Mouse (Mus musculus): ENCODE results near the gene Gm34653.
"Not testable (repeated sequence)": the region's sequence is repeated elsewhere in the genome, so short reads cannot be mapped to it uniquely, and the experiment has no call there.

The Gm34653 gene

GRCm38 (mm10) chr2:34832766-34833457, at the start of gene Gm34653:
Gene Gm34653 (plus strand): TSS chr2:34833007.
- DNase-seq (ENCODE audit: low spot score): not testable (repeated sequence)

DNA sequence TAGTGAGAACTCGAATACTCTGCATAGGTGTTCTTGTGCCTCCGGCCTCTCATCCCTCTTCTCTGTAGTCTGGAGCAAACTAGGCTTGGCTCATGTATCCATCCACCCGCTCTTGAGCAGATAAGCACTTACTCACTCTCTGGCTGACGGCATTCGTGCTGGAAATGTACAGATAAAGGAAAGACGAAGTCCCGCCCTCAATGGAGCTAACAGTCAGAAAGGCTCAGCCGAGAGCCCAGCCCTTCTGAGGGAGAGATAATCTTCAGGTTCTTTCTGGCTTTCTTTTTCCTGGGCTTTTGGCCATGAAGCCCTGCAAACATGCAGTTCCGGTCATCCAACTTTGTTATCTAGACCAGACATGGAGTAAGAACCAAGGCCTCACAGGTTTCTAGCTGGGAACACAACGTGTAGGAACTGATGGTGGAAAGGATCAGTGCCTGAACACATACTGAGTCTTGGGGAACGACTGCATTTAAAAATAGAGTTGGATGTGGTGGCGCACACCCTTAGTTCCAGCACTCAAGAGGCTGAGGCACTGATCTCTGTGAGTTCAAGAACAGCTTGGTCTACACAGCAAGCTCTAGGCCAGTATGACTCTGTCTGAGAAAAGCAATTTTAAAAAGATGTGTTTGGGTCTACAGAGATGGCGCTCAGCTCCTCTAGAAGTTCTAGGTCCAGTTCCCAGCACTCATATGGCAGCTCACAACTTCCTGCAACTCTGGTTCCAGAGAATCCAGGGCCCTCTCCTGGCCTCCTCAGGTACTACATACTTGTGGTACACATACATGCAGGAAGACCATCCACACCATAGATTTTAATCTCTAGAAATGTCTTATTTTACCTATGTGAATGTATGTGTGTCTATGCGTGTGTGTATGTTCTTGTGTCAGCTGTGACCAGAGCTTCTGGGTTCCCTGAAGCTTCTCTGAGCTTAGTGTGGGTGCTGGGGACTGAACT, 49.5 kb upstream of the Gm34653 start:
- peak; percentile 64 for DNase-seq (ENCODE audit: low spot score)

GRCm38 (mm10) chr2:34784085-34784484, 48.7 kb upstream of the Gm34653 start:
- peak; percentile 75 for DNase-seq (ENCODE audit: low spot score)

GRCm38 (mm10) chr2:34790282-34790681, 42.5 kb upstream of the Gm34653 start:
- peak; percentile 43 for DNase-seq (ENCODE audit: low spot score)

GRCm38 (mm10) chr2:34792543-34792942, 40.3 kb upstream of the Gm34653 start:
- DNase-seq (ENCODE audit: low spot score): not testable (repeated sequence)

GRCm38 (mm10) chr2:34794511-34794910, 38.3 kb upstream of the Gm34653 start:
- no peak for DNase-seq (ENCODE audit: low spot score)

DNA sequence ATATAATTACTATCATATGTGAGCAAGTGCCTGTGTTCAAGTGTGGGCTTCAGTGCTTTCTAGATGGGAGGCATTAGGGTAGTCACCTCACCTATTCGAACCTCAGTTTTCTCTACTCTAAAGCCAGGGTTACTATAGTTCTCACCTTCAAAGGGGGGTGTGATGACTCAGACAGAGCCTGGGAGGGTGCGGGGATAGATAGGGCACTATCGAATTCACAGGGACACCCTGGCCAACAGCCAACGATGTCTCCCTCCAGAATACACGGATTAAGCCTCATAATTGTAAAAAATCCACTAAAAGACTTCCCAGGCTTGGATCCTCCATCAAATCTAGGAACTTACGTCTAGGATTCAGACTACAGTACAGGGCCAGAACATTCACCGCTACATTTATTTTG, 37.4 kb upstream of the Gm34653 start:
- DNase-seq (ENCODE audit: low spot score): no peak

DNA sequence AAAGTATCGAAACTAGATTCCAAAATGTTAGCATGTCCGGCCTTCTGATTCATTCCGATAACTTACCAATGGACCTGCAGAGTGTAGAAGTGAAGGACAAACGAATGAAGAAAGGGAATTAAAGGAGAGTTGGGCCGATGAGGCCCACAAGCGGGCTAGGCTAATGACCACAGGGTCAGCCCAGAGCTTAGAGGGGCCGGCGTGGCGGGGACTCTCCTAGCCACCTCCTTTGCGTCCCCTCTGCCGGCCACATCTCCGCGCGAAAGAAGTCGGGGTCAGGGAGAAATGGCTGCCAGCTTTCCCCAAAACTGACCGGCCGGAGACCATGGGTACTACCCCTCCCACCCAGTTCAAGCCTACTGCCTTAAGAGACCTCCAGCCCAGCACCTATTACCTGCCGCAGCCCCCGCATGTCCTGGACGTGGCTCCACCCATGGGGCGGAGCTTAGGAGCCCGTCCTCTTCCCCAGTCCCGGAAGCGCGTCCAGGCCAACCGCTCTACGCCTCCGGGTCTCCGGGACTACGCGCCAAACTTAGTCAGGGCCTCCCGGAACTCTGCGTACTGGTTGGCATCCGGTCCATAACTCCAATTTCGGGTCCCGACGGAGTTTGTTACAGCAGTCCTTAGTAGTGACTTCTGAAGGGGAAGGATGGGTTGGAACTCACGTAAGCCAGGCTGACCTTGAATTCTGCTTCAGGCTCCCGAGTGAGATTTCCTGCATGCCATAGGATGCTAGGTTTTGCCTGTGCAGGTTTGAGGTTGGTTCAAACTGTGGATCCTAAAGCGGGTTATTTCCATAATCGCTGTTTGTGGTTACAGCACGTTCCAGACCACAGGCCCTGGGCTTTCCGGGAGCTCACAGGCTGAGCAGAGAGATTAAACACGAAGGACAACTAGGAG, 33.2 kb upstream of the Gm34653 start, which contains the start of gene Rabepk:
Rabepk (minus strand) TSS at position 556 of the 900 bp plus-strand sequence.
- peak; percentile 79 for DNase-seq (ENCODE audit: low spot score)

- no peak for DNase-seq (ENCODE audit: low spot score)
These were observed 32.4 kb upstream of the Gm34653 start for GRCm38 (mm10) chr2:34800371-34800770.

GRCm38 (mm10) chr2:34801516-34802482, 31.0 kb upstream of the Gm34653 start:
- DNase-seq (ENCODE audit: low spot score): peak; percentile 92

GRCm38 (mm10) chr2:34802565-34803245, 30.1 kb upstream of the Gm34653 start:
- not testable (repeated sequence) for DNase-seq (ENCODE audit: low spot score)

- no peak for DNase-seq (ENCODE audit: low spot score)
These were observed 29.1 kb upstream of the Gm34653 start for GRCm38 (mm10) chr2:34803746-34804145.

DNA sequence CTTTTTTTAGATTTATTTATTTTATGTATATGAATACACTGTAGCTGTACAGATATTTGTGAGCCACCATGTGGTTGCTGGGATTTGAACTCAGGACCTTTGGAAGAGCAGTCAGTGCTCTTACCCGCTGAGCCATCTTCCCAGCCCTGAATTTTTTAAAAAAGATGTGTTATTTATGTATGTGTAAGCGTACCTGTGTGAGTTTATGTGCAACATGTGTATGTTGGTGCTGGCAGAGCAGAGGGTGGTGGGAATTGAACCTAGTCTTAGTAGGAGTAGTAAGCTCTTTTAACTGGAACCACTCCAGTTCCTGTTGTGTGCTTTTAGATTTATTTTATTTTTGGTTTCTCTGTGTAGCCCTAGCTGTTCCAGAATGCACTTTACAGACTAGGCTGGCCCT, 28.6 kb upstream of the Gm34653 start:
- DNase-seq (ENCODE audit: low spot score): no peak

GRCm38 (mm10) chr2:34804815-34805214, 28.0 kb upstream of the Gm34653 start:
- no peak for DNase-seq (ENCODE audit: low spot score)

GRCm38 (mm10) chr2:34805364-34805950, 27.4 kb upstream of the Gm34653 start:
- no peak for DNase-seq (ENCODE audit: low spot score)

DNA sequence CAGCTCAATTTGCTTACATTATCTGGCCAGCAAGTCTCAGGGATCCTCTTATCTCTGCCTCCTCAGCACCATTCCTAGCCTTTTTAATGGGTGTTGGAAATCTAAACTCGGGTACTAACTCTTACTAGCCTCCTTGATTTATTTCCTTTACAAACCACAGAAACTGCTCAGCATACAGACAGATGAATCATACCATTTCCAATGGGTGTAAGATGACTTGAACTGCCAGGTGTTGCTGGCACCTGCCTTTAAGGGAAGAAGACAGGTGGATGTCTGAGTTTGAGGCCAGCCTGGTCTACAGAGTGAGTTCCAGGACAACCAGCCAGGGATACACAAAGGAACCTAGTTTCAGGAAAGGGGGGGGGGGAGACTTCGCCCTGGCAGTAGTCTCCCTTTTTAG, 24.8 kb upstream of the Gm34653 start:
- DNase-seq (ENCODE audit: low spot score): no peak

DNA sequence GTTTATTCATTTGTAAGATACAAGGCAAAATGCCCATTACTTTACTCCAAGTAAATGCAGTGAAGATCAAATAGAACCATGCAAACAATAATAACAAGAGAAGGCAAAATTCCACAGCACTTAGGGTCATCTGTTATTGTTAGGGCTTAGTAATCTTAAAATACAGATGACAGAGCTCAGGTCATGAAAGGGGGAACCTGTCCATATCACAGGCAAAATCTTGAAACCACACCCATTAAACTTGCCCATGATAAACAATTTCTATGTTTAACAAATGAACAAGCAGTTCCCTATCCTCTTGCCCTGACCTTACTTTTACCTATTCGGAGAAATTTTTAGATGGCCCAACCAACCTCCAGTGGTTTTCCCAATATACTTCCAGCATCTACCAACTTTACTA, 23.2 kb upstream of the Gm34653 start:
- no peak for DNase-seq (ENCODE audit: low spot score)

GRCm38 (mm10) chr2:34810775-34811174, 22.0 kb upstream of the Gm34653 start:
- DNase-seq (ENCODE audit: low spot score): no peak

- DNase-seq (ENCODE audit: low spot score): no peak
These were observed 20.1 kb upstream of the Gm34653 start for GRCm38 (mm10) chr2:34812706-34813105.

DNA sequence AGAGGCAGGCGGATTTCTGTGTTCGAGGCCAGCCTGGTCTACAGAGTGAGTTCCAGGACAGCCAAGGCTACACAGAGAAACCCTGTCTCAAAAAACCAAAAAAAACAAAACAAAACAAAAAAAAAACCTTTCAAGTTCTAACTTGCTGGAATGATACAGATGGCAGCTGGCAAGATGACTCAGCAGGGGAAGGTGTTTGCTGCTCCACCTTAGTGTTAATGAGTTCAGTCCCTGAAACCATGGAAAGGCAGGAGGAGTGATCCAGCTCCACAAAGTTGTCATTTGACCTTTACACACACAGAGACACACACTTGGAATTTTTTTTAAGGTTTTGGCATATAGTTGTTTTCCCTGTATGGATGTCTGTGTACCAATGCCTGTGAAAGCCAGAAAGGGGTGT, 16.9 kb upstream of the Gm34653 start:
- DNase-seq (ENCODE audit: low spot score): not testable (repeated sequence)

Measured in spleen, adult 12 weeks (tissue).